Comparison of ENCODE assay signal across 18 mouse cellular contexts in genomic region chr7:139727072-139727471, GRCm38 (mm10). TPM values are rescaled to one million over a fixed set of nuclear protein-coding genes. Genes with fewer than 3 reads are reported as not detected.
"Had no signal": no experiment of that assay in that cellular context is flagged by ENCODE, and none has a peak within 500 bp of the region (broad histone marks: within the 10 kb centered on the region; RNA-seq: fewer than 3 reads in every experiment).

No protein-coding gene starts in this region.

- H3K4me1 ChIP-seq: stomach, embryonic 15.5 days had no signal

- DNase-seq: retina, postnatal 1 day; right cerebral cortex, adult 18-20 months; right cerebral cortex, postnatal 14 days; right cerebral cortex, postnatal 25 days; right cerebral cortex, postnatal 4 days; spleen, adult 18-20 months; thymus, adult 18-20 months; thymus, adult 2 months; thymus, postnatal 14 days; thymus, postnatal 25 days; thymus, postnatal 36 days; thymus, postnatal 4 days had no signal

- H3K4me3 ChIP-seq: neural tube, embryonic 12.5 days; neural tube, embryonic 13.5 days; neural tube, embryonic 15.5 days; stomach, embryonic 15.5 days had no signal

RNA-seq across cellular contexts. Expression of gene Cfap46, which starts 43.5 kb away (rescaled TPM):
- total RNA-seq: neutrophil, adult 5-6 weeks had no signal
- polyA plus RNA-seq: small intestine, adult 2 months had no signal
